Mouse (Mus musculus) ovary, postnatal 36 days (tissue): Measurements from ENCODE around the gene Meis1.

ENCODE experiments used
- DNase-seq: peaks from one replicate; pipeline ENCODE4 v3.0.0; 2022; ENCODE audit warnings: low spot score, mixed read lengths

Gene Meis1

GRCm38 (mm10) chr11:18948600-18949295 is 70.0 kb downstream of the Meis1 start:
- DNase-seq, result no peak

GRCm38 (mm10) chr11:18947434-18947833 is 71.4 kb downstream of the Meis1 start:
- DNase-seq, result no peak

- no peak for DNase-seq
These were observed 73.0 kb downstream of the Meis1 start for GRCm38 (mm10) chr11:18945778-18946177.

GRCm38 (mm10) chr11:18944972-18945625 is 73.7 kb downstream of the Meis1 start:
- no peak for DNase-seq

GRCm38 (mm10) chr11:18944209-18944608 is 74.6 kb downstream of the Meis1 start:
- DNase-seq, result no peak

- DNase-seq, result no peak
These were observed 75.8 kb downstream of the Meis1 start for GRCm38 (mm10) chr11:18942990-18943389.

- no peak for DNase-seq
These were observed 77.9 kb downstream of the Meis1 start for GRCm38 (mm10) chr11:18940916-18941315.

- DNase-seq, result no peak
These were observed 83.9 kb downstream of the Meis1 start for GRCm38 (mm10) chr11:18934921-18935320.

GRCm38 (mm10) chr11:18931001-18931874 is 87.5 kb downstream of the Meis1 start:
- DNase-seq, result no peak

GRCm38 (mm10) chr11:18929779-18930728 is 88.7 kb downstream of the Meis1 start:
- DNase-seq, result no peak

- DNase-seq, result no peak
These were observed 91.4 kb downstream of the Meis1 start for GRCm38 (mm10) chr11:18927351-18927750.

- DNase-seq, result no peak
These were observed 92.0 kb downstream of the Meis1 start for GRCm38 (mm10) chr11:18926798-18927197.

GRCm38 (mm10) chr11:18924583-18925334 is 94.0 kb downstream of the Meis1 start:
- no peak for DNase-seq

- DNase-seq, result no peak
These were observed 95.5 kb downstream of the Meis1 start for GRCm38 (mm10) chr11:18923274-18923673.

GRCm38 (mm10) chr11:18920651-18921050 is 98.1 kb downstream of the Meis1 start:
- no peak for DNase-seq

- no peak for DNase-seq
These were observed 99.5 kb downstream of the Meis1 start for GRCm38 (mm10) chr11:18919162-18919762.

- DNase-seq, result no peak
These were observed 100.9 kb downstream of the Meis1 start for GRCm38 (mm10) chr11:18917887-18918286.

GRCm38 (mm10) chr11:18913251-18913650 is 105.5 kb downstream of the Meis1 start:
- DNase-seq, result no peak

GRCm38 (mm10) chr11:18912311-18913019 is 106.3 kb downstream of the Meis1 start:
- no peak for DNase-seq

GRCm38 (mm10) chr11:18906866-18907265 is 111.9 kb downstream of the Meis1 start:
- DNase-seq, result no peak
